Mouse (Mus musculus) hematopoietic stem cell, adult 5-6 weeks (primary cell): ENCODE measurements around the gene Slc17a7. TPM values are rescaled to one million over a fixed set of nuclear protein-coding genes. Genes with fewer than 3 reads are reported as not detected.
A peak's percentile ranks its signal among the peaks of the same experiment; 100 is the strongest.

ENCODE experiments used
- ATAC-seq, 2 experiments: fragments of 125-278 bp in 1 of 2; replicated peaks in 1 of 2; 2 replicates each; pipeline ENCODE4 v1.8.0; 2016 to 2017; ENCODE audit warnings: inconsistent platforms in 2 of 2, mild to moderate bottlenecking in 2 of 2, moderate number of reproducible peaks in 2 of 2, low read depth in 1 of 2, moderate TSS enrichment in 1 of 2; ENCODE audit not compliant: low FRiP score in 2 of 2, poor library complexity in 2 of 2, severe bottlenecking in 2 of 2, insufficient read depth in 1 of 2, low TSS enrichment in 1 of 2
- total RNA-seq: library from RNA; stranded (forward); fragments of 172-1452, 232-1000 nt; gene quantifications from 2 replicates; pipeline ENCODE4 v1.2.3, GENCODE M21; 2017

Gene Slc17a7
- total RNA-seq, 1 experiment from 2014 or later, result not detected

GRCm38 (mm10) chr7:45183672-45184071 is 19.9 kb downstream of the Slc17a7 start:
- ATAC-seq, result no peak

DNA sequence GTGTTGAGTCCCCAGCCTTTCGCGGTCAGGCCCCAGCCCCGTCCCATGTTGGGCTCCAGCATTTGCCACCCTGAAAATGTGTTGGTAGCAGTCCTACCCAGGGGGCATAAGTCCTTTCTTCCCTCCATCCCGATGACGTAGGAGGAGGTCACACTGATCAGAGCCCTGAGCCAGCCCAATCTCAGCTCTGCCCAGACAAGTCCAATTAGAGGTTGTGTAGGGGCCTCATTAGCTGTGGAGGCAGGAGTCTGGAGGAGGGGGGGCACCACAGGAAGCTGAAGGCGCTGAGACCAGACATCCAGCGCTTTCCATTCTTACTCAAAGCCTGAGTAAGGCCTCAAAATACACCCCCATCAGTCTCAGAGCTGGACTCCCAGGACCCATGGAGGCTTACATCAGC is 22.2 kb downstream of the Slc17a7 start:
- ATAC-seq, result no peak

- no peak for ATAC-seq
Measured at GRCm38 (mm10) chr7:45189600-45189999, 25.9 kb downstream of the Slc17a7 start.

GRCm38 (mm10) chr7:45190186-45190585 is 26.4 kb downstream of the Slc17a7 start:
- no peak for ATAC-seq

DNA sequence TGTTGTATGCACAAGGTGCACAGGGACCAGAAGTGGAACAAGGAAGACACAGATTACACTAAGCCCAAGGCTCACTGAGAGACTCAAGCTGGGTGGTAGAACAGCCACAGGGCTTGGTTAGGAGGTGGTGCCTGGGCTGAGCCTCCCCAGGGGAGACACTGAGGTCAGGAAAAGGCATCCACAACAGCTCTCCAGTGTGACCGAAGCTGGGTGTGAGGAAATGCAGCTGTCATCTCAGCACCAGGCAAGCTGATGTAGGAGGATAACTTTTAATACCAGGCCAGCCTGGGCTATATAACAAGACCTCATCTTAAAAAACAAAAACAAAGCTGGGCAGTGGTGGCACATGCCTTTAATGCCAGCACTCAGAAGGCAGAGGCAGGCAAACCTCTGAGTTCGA is 27.4 kb downstream of the Slc17a7 start:
- no peak for ATAC-seq

- no peak for ATAC-seq
Measured at GRCm38 (mm10) chr7:45191803-45192363, 28.1 kb downstream of the Slc17a7 start.

DNA sequence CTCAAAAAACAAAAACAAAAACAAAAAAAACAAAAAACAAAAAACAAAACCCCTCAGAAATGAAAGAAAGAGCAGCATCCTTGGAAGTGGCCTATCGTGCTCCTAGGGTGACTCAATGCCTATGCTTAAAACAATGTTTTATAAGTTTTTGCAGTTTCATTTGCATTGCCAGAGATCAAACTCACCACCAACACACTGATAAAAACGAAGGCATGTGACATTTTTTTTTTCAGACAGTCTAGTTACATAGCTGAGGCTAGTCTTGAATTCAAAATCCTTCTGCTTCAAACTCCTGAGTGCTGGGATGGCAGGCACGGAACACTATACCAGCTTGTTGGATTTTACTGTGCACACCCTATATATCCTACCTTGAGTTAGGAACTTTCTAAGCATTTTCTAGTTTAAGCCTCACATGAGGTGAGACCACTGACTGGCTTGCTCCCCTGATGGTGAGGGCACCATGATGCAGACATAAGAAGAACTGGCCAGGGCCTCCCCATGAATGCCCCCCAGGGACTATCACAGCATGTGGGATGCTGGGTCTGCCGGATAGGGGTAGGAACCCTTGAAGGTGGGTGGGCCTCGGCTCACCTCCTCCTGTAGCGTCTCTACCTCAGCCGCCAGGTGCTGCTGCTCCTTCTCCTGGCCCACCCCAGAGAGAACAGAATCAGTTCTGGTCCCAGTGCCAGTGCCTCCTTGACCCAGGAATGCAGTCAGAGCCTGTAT is 29.0 kb downstream of the Slc17a7 start:
- no peak for ATAC-seq

DNA sequence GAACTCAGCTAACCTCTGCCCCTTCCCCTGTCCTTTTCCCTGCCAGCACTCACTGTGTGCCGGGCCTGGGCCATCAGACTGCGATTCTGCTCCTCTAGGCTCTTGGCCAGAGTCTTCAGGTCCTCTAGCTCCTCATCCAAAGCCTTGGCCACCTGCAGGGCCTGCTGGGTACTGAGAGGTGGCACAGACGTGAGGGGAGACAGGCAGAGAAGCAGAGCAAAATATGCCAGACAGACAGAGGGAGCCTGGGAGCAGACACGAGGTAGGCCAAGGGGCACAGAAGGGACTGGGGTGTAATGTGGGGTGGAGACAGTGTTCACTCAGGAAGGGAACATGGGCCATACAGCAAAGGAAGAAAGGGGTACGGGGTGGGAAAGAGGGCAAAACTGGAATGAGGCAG is 29.7 kb downstream of the Slc17a7 start:
- no peak for ATAC-seq

GRCm38 (mm10) chr7:45193871-45194785 is 30.4 kb downstream of the Slc17a7 start:
- ATAC-seq, result no peak

DNA sequence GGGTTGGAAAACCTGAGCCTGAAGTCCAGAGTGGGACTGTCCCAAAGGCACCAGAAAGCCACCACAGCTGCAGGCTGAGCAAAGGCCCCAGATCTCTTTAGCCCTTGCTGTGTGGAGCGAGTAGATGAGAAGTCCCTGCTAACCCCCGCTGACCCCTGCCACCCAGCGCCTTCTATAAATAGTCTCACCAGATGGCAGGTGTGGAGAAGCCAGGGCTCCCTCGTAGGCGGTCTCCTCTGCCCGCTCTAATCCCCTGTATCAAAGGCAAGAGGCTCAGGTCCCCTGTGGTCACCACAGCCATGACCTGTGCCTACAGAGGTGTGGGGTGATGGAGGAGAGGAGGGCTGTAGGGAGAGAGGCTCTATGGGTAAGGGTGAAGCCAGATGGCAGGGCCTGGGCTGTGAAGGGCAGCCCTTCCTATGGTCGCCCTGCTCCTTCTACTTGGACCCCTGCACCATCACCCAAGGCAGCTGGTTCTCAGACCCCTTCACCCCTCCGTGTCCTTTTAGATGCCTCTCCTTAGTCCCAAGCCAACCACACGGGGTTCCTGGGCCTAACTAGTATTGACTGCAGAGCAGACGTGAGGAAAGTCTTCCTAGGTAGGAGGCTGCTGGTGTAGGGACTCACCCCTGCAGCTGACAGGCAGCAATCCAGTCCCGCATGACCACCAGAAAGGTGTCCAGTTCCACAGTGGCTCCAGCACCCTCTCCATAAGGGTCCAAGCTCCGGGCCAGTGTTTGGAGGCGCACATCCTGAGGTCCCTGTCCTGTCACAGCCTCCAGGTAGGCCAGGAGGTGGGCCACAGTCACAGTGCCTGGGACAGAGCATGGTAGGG is 31.8 kb downstream of the Slc17a7 start:
- no peak for ATAC-seq

- ATAC-seq, result no peak
Measured at GRCm38 (mm10) chr7:45196176-45196535, 32.4 kb downstream of the Slc17a7 start.

DNA sequence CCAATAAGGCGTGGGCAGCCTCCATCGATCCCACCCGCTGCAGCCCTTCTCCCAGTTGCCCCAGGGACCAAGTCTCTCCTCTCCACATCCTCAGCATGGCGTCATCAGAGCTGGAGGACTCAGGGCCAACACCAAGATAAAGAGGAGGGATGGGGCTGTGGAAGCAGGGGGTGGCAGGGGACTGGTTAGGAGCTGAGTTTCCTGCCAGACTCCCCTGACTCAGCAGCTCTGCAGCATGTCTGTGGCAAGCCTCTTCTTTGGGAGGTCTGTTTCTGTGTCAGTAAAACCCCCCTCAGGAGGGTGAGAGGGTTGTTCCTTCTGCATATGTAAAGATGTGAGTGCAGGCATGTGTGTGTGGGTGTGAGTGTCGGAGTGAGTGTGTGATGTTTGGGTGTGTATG is 33.2 kb downstream of the Slc17a7 start:
- 0 out of 4 replicates have a peak, but pooled peaks of 1 of the 2 experiments have one; percentile 9 for ATAC-seq

DNA sequence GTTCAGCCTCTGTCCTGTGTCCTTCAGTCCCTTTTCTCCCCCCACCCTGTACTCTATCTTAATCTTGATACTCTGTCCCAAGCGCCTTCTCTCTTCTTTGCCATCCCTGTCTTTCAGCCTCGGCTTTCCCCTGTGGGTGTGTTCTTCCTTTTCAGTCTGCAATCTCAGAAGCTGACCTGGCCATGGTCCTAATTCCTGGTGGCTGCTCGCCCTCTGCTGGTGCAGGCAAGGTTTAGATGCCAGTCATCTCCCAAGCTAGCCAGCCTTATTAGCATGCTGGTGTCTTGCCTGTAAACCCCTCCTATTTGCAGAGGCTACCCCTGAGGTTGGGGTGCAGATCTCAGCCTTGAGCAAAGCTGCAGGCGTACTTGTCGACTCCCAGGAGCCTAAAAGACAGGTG is 34.7 kb downstream of the Slc17a7 start:
- ATAC-seq, result peak; percentile 63 to 76; a peak in 2 of 4 replicates

GRCm38 (mm10) chr7:45198961-45199360 is 35.2 kb downstream of the Slc17a7 start:
- ATAC-seq, result no peak

DNA sequence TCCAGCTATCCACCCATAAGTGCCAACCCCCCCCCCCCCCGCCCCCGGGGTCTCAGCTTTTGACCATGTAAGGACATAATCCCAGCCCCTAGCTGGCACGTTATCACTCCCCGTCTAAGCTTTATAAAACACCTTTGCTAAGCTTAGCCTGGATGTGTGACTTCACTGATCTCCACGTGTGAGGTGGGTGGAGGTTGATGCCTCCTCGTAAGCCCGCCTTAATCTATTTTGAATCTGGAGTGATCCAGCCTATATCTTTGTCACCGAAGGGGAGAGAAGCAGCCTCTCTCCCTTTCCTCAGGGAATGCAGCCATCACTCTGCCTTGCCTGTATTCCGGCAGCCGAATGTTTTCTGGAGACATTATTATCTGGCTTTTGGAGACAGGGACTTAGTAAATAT is 38.9 kb downstream of the Slc17a7 start:
- ATAC-seq, result no peak

- ATAC-seq, result peak; percentile 90 to 94
Measured at GRCm38 (mm10) chr7:45204380-45205143, 40.8 kb downstream of the Slc17a7 start, which contains the start of gene Ccdc155. Ccdc155 (minus strand) TSS chr7:45204892.

GRCm38 (mm10) chr7:45208260-45208659 is 44.5 kb downstream of the Slc17a7 start:
- ATAC-seq, result no peak
